8 mouse cellular contexts compared by ENCODE assay signal in genomic region chr12:112706704-112707572, GRCm38 (mm10). TPM values are rescaled to one million over a fixed set of nuclear protein-coding genes. Genes with fewer than 3 reads are reported as not detected.
A peak's percentile ranks its signal among the peaks of the same experiment; 100 is the strongest.
DNase-seq lines count a peak whose midpoint lies in the region; ATAC-seq and TF ChIP-seq lines count a peak whose summit lies in the region.

No protein-coding gene starts in this region.

- WGBS in forebrain, embryonic 10.5 days = 14% methylated on average over 32 of the region's 32 CpGs
- WGBS in heart, embryonic 15.5 days = 8% methylated on average over 32 of the region's 32 CpGs
- 10% methylated on average over 32 of the region's 32 CpGs for WGBS in liver, embryonic 14.5 days (ENCODE audit: insufficient replicate concordance)
- WGBS in neural tube, embryonic 11.5 days = 15% methylated on average over 32 of the region's 32 CpGs
- 11% methylated on average over 32 of the region's 32 CpGs for WGBS in stomach, postnatal 0 days

- peaks cover 39% of the 10 kb centered on the region for H3K27me3 ChIP-seq in forebrain, embryonic 10.5 days (ENCODE audit: poor library complexity, severe bottlenecking)
- H3K27me3 ChIP-seq in heart, embryonic 15.5 days = peaks cover 24% of the 10 kb centered on the region
- peaks cover 6% of the 10 kb centered on the region; the same call in 1 of the 2 replicates for H3K27me3 ChIP-seq in liver, embryonic 14.5 days (ENCODE audit: control insufficient read depth, insufficient read depth, low read length)
- 0 out of 2 replicates have a peak, but pooled peaks cover 2% of the 10 kb centered on the region for H3K27me3 ChIP-seq in neural tube, embryonic 11.5 days (ENCODE audit: control insufficient read depth, insufficient read depth, low read length)
- no peaks in the 10 kb centered on the region for H3K27me3 ChIP-seq in stomach, postnatal 0 days (ENCODE audit: control insufficient read depth, insufficient read depth, low read length)

- ATAC-seq in heart, embryonic 15.5 days (replicated peaks; ENCODE audit: insufficient number of reproducible peaks, insufficient read depth, low FRiP score, low read depth) = peak; percentile 71
- ATAC-seq in liver, embryonic 14.5 days (ENCODE audit: insufficient read depth) = peak; percentile 54; the same call in 1 of the 2 replicates
- ATAC-seq in neural tube, embryonic 11.5 days (ENCODE audit: insufficient read depth, low FRiP score, low TSS enrichment) = peak; percentile 74
- ATAC-seq in stomach, postnatal 0 days (ENCODE audit: low FRiP score, low TSS enrichment) = peak; percentile 70

- H3K27ac ChIP-seq in forebrain, embryonic 10.5 days = no peak overlapping the region
- no peak overlapping the region for H3K27ac ChIP-seq in heart, embryonic 15.5 days
- no peak overlapping the region for H3K27ac ChIP-seq in liver, embryonic 14.5 days
- no peak overlapping the region for H3K27ac ChIP-seq in neural tube, embryonic 11.5 days (ENCODE audit: low read depth, low read length)
- no peak overlapping the region for H3K27ac ChIP-seq in stomach, postnatal 0 days (replicated peaks)

- peak; percentile 82 for DNase-seq in CD4-positive helper T cell, adult 2 months (ENCODE audit: low read depth, low spot score)
- peak; percentile 39 for DNase-seq in brain, embryonic 18.5 days (ENCODE audit: low read depth, low spot score)
- DNase-seq in forebrain, embryonic 10.5 days (ENCODE audit: extremely low spot score, low spot score) = peak; percentile 87
- DNase-seq in kidney, postnatal 25 days = peak; percentile 87 to 91
- peak in 2 of 3 experiments; percentile 24 to 42 for DNase-seq in liver, embryonic 14.5 days (ENCODE audit: low read depth in 3 of 3, low spot score in 3 of 3)
- DNase-seq in neural tube, embryonic 11.5 days (ENCODE audit: low spot score) = peak; percentile 91
- DNase-seq in stomach, postnatal 0 days (ENCODE audit: low spot score) = peak; percentile 90

- H3K9me3 ChIP-seq in forebrain, embryonic 10.5 days = no peaks in the 10 kb centered on the region
- H3K9me3 ChIP-seq in heart, embryonic 15.5 days (replicated peaks) = no peaks in the 10 kb centered on the region
- no peaks in the 10 kb centered on the region for H3K9me3 ChIP-seq in liver, embryonic 14.5 days (ENCODE audit: control insufficient read depth, low read length)
- no peaks in the 10 kb centered on the region for H3K9me3 ChIP-seq in neural tube, embryonic 11.5 days (ENCODE audit: control insufficient read depth, low read length)
- H3K9me3 ChIP-seq in stomach, postnatal 0 days (ENCODE audit: control insufficient read depth, low read length) = no peaks in the 10 kb centered on the region

- H3K36me3 ChIP-seq in forebrain, embryonic 10.5 days (replicated peaks) = no peaks in the 10 kb centered on the region
- no peaks in the 10 kb centered on the region for H3K36me3 ChIP-seq in heart, embryonic 15.5 days
- H3K36me3 ChIP-seq in liver, embryonic 14.5 days (replicated peaks; ENCODE audit: control insufficient read depth, insufficient read depth, low read depth) = no peaks in the 10 kb centered on the region
- no peaks in the 10 kb centered on the region for H3K36me3 ChIP-seq in neural tube, embryonic 11.5 days (ENCODE audit: control insufficient read depth, insufficient read depth, low read length)
- H3K36me3 ChIP-seq in stomach, postnatal 0 days (ENCODE audit: control insufficient read depth, insufficient read depth, low read length) = no peaks in the 10 kb centered on the region

- no peak overlapping the region for H3K9ac ChIP-seq in heart, embryonic 15.5 days
- H3K9ac ChIP-seq in liver, embryonic 14.5 days (replicated peaks) = no peak overlapping the region
- no peak overlapping the region for H3K9ac ChIP-seq in neural tube, embryonic 11.5 days (ENCODE audit: low read length)
- H3K9ac ChIP-seq in stomach, postnatal 0 days (ENCODE audit: low read length) = no peak overlapping the region

- peak overlapping the region; percentile 30 for H3K4me3 ChIP-seq in forebrain, embryonic 10.5 days
- peak overlapping the region; percentile 27 for H3K4me3 ChIP-seq in heart, embryonic 15.5 days
- no peak overlapping the region for H3K4me3 ChIP-seq in liver, embryonic 14.5 days (ENCODE audit: insufficient read depth in 1 of 2, low read depth in 2 of 2, low read length in 2 of 2)
- H3K4me3 ChIP-seq in neural tube, embryonic 11.5 days (ENCODE audit: low read depth, low read length) = no peak overlapping the region
- 0 out of 2 replicates have a peak overlapping the region, but pooled peaks have one; percentile 13 for H3K4me3 ChIP-seq in stomach, postnatal 0 days (ENCODE audit: low read depth, low read length)

- H3K4me1 ChIP-seq in forebrain, embryonic 10.5 days = peaks cover 12% of the 10 kb centered on the region
- H3K4me1 ChIP-seq in heart, embryonic 15.5 days (replicated peaks) = peaks cover 14% of the 10 kb centered on the region
- no peaks in the 10 kb centered on the region for H3K4me1 ChIP-seq in liver, embryonic 14.5 days (replicated peaks; ENCODE audit: control insufficient read depth in 2 of 2, insufficient read depth in 2 of 2, low read length in 1 of 2)
- H3K4me1 ChIP-seq in neural tube, embryonic 11.5 days (ENCODE audit: control insufficient read depth, insufficient read depth, low read length) = no peaks in the 10 kb centered on the region
- no peaks in the 10 kb centered on the region for H3K4me1 ChIP-seq in stomach, postnatal 0 days (replicated peaks; ENCODE audit: control insufficient read depth, insufficient read depth)

- H3K4me2 ChIP-seq in heart, embryonic 15.5 days = peak overlapping the region; percentile 56
- no peak overlapping the region; the same call in 1 of the 2 replicates for H3K4me2 ChIP-seq in liver, embryonic 14.5 days (ENCODE audit: low read depth)
- H3K4me2 ChIP-seq in neural tube, embryonic 11.5 days (ENCODE audit: low read depth) = no peak overlapping the region
- peak overlapping the region; percentile 40 for H3K4me2 ChIP-seq in stomach, postnatal 0 days (replicated peaks; ENCODE audit: low read depth)

- peak; percentile 98 for TF ChIP-seq CTCF in liver, embryonic 14.5 days (IDR thresholded peaks at IDR 0.05; ENCODE audit: low read depth)
- TF ChIP-seq CTCF in stomach, postnatal 0 days (IDR thresholded peaks at IDR 0.05; ENCODE audit: low read depth) = peak; percentile 100

- no peak for TF ChIP-seq EP300 in liver, embryonic 14.5 days (IDR thresholded peaks at IDR 0.05; ENCODE audit: low read depth)
- TF ChIP-seq EP300 in stomach, postnatal 0 days (optimal IDR thresholded peaks at IDR 0.05) = no peak

RNA-seq across cellular contexts. Expression of gene Cep170b, which starts 13.3 kb away (rescaled TPM):
- 5.9 and 7.9 TPM in 2 replicates for polyA plus RNA-seq in forebrain, embryonic 10.5 days (2016; fragmentation: Nextera tagmentation; extraction: Ambion mirVana)
- polyA plus RNA-seq in heart, embryonic 15.5 days (2015; fragmentation: Nextera tagmentation; extraction: Ambion mirVana) = 4.8 and 7.9 TPM in 2 replicates
- 3.4 and 4.2 TPM in 2 replicates for polyA plus RNA-seq in liver, embryonic 14.5 days (2012; rRNA removed)
- polyA plus RNA-seq in liver, embryonic 14.5 days (2014; fragmentation: Nextera tagmentation; extraction: Ambion mirVana) = 1.9 and 2.6 TPM in 2 replicates
- polyA plus RNA-seq in neural tube, embryonic 11.5 days (2014; fragmentation: Nextera tagmentation; extraction: Ambion mirVana) = 10.2 and 10.7 TPM in 2 replicates
- 20.7 and 21.2 TPM in 2 replicates for polyA plus RNA-seq in stomach, postnatal 0 days (2015; fragmentation: Nextera tagmentation; extraction: Ambion mirVana)

RNA-seq across cellular contexts. Expression of gene Zbtb42, which starts 28.3 kb away (rescaled TPM):
- 4.1 and 4.3 TPM in 2 replicates for polyA plus RNA-seq in forebrain, embryonic 10.5 days (2016; fragmentation: Nextera tagmentation; extraction: Ambion mirVana)
- polyA plus RNA-seq in heart, embryonic 15.5 days (2015; fragmentation: Nextera tagmentation; extraction: Ambion mirVana) = 4.8 and 7.6 TPM in 2 replicates
- 0.69 and 0.74 TPM in 2 replicates for polyA plus RNA-seq in liver, embryonic 14.5 days (2012; rRNA removed)
- polyA plus RNA-seq in liver, embryonic 14.5 days (2014; fragmentation: Nextera tagmentation; extraction: Ambion mirVana) = 0.64 and 1.1 TPM in 2 replicates
- 4.4 and 6.7 TPM in 2 replicates for polyA plus RNA-seq in neural tube, embryonic 11.5 days (2014; fragmentation: Nextera tagmentation; extraction: Ambion mirVana)
- 11.3 and 12.1 TPM in 2 replicates for polyA plus RNA-seq in stomach, postnatal 0 days (2015; fragmentation: Nextera tagmentation; extraction: Ambion mirVana)

RNA-seq across cellular contexts. Expression of gene Akt1, which starts 32.3 kb away (rescaled TPM):
- polyA plus RNA-seq in forebrain, embryonic 10.5 days (2016; fragmentation: Nextera tagmentation; extraction: Ambion mirVana) = 39.2 and 41.9 TPM in 2 replicates
- 139 and 169 TPM in 2 replicates for polyA plus RNA-seq in heart, embryonic 15.5 days (2015; fragmentation: Nextera tagmentation; extraction: Ambion mirVana)
- 33.6 and 41.2 TPM in 2 replicates for polyA plus RNA-seq in liver, embryonic 14.5 days (2012; rRNA removed)
- polyA plus RNA-seq in liver, embryonic 14.5 days (2014; fragmentation: Nextera tagmentation; extraction: Ambion mirVana) = 9.9 and 17.2 TPM in 2 replicates
- 124 and 126 TPM in 2 replicates for polyA plus RNA-seq in neural tube, embryonic 11.5 days (2014; fragmentation: Nextera tagmentation; extraction: Ambion mirVana)
- polyA plus RNA-seq in stomach, postnatal 0 days (2015; fragmentation: Nextera tagmentation; extraction: Ambion mirVana) = 84.5 and 98.2 TPM in 2 replicates

RNA-seq across cellular contexts. Expression of gene Pld4, which starts 53.5 kb away (rescaled TPM):
- polyA plus RNA-seq in forebrain, embryonic 10.5 days (2016; fragmentation: Nextera tagmentation; extraction: Ambion mirVana) = 3.8 and 3.9 TPM in 2 replicates
- polyA plus RNA-seq in heart, embryonic 15.5 days (2015; fragmentation: Nextera tagmentation; extraction: Ambion mirVana) = 7.2 and 34.0 TPM in 2 replicates
- 13.3 and 14.3 TPM in 2 replicates for polyA plus RNA-seq in liver, embryonic 14.5 days (2012; rRNA removed)
- polyA plus RNA-seq in liver, embryonic 14.5 days (2014; fragmentation: Nextera tagmentation; extraction: Ambion mirVana) = 12.5 and 14.7 TPM in 2 replicates
- polyA plus RNA-seq in neural tube, embryonic 11.5 days (2014; fragmentation: Nextera tagmentation; extraction: Ambion mirVana) = 3.8 and 4.9 TPM in 2 replicates
- 9.6 and 9.8 TPM in 2 replicates for polyA plus RNA-seq in stomach, postnatal 0 days (2015; fragmentation: Nextera tagmentation; extraction: Ambion mirVana)

Comparison
In these comparisons a context has a peak if more than half of its experiments do, and no peak if none do; other contexts are left out.
1. DNase-seq: peak in every context shown above with its lines; median percentile 91 in neural tube, embryonic 11.5 days; 90 in stomach, postnatal 0 days; 89 in kidney, postnatal 25 days; 87 in forebrain, embryonic 10.5 days; 82 in CD4-positive helper T cell, adult 2 months; 39 in brain, embryonic 18.5 days; 33 in liver, embryonic 14.5 days.
2. H3K4me3 ChIP-seq: peak in forebrain, embryonic 10.5 days (single experiment), heart, embryonic 15.5 days (single experiment) and stomach, postnatal 0 days (single experiment); none in liver, embryonic 14.5 days (0 of 2) and neural tube, embryonic 11.5 days (single experiment).
3. H3K4me2 ChIP-seq: peak in heart, embryonic 15.5 days (single experiment) and stomach, postnatal 0 days (single experiment); none in liver, embryonic 14.5 days (single experiment) and neural tube, embryonic 11.5 days (single experiment).
4. Peak in every context shown above with its lines, with median percentiles within 50 percentile points of each other: ATAC-seq.